Mouse (Mus musculus) embryo, embryonic 11.5 days (tissue): Measurements from ENCODE around the gene Actr2.
"Not testable (repeated sequence)": the region's sequence is repeated elsewhere in the genome, so short reads cannot be mapped to it uniquely, and the experiment has no call there.

Experiments
- DNase-seq: peaks from one replicate; pipeline ENCODE4 v3.0.0-alpha.2; 2012; ENCODE audit warnings: low read depth, low spot score

Actr2 gene

DNA sequence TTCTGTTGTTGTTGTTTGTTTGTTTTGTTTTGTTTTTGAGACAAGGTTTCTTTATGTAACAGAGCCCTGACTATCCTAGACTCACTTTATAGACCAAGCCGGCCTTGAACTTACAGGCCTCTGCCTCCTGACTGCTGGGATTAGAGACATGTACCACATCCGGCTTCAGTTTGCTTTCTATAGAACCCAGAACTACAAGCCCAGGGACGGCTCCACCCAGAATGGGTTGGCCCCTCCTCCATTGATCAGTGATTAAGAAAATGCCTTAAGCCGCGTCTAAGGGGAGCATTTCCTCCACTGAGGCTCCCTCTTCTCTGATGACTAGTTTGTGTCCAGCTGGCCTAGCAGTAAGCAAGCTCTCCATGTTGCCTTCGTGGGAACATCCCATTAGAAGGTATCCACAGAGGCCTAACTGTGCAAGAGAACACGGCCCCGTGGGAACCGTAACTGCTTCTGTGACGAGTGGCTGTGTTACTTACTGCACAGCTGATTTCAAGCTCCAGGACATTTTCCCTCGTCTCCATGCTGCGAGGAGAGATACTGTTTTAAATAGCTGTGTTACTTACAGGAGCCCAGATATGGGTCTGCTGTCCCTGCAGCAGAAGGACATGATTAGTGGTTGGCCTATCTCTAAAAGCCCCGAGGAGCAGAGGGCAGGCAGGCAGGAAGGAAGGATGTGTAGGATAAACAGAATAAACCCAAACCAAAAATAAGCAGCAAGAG, 59.7 kb downstream of the Actr2 start:
- no peak for DNase-seq

DNA sequence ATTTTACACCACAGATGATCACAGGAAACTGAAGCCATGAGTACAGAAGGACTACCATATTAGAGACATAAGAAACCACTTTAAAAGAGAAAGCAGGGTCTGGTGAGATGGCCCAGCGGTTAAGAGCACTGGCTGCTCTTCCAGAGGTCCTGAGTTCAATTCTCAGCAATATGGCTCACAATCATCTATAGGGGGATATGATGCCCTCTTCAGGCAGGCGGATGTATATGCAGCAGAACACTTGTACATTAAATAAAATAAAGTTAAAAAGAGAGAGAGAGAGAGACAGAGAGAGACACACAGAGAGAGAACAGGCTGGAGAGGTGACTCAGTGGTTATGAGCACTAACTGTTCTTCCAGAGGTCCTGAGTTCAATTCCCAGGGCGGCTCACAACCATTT, 67.1 kb downstream of the Actr2 start:
- DNase-seq: no peak

DNA sequence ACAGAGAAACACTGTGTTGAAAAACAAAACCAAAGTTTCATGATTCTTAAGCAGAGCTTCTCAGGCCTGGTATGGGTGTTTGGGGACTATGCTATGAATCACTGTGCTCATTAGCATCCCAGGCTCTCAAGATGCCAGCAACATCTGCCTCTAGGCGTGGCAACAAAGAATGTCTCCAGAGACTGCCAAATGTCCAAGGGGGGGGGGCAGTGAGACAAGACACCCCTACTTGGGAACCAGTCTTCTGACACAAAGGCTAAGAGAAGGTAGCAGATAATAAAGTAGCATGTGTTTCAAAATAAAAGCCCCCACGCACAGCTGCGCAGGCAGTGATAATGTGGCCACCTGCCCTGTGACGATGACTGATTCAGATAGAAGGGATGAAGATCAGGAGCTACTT, 69.5 kb downstream of the Actr2 start:
- no peak for DNase-seq

DNA sequence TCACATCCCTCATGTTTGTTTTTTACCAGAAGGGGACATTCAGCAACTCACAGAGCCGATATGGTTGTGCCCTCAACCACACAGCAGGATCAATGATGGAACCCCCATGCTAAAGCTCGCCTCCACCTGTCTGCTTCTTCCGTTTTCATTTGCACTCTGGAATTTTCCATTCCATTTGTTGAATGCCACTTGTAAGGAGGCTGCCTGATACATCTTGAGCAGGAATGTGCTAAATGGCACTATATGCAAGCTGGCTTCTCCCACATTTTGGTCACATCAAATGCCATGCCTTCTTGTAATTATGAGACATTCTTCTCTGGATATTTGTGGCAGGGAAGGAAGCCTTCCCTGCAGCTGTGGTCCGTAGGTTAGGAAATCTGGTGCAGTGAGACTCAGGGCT, 70.6 kb downstream of the Actr2 start:
- no peak for DNase-seq

DNA sequence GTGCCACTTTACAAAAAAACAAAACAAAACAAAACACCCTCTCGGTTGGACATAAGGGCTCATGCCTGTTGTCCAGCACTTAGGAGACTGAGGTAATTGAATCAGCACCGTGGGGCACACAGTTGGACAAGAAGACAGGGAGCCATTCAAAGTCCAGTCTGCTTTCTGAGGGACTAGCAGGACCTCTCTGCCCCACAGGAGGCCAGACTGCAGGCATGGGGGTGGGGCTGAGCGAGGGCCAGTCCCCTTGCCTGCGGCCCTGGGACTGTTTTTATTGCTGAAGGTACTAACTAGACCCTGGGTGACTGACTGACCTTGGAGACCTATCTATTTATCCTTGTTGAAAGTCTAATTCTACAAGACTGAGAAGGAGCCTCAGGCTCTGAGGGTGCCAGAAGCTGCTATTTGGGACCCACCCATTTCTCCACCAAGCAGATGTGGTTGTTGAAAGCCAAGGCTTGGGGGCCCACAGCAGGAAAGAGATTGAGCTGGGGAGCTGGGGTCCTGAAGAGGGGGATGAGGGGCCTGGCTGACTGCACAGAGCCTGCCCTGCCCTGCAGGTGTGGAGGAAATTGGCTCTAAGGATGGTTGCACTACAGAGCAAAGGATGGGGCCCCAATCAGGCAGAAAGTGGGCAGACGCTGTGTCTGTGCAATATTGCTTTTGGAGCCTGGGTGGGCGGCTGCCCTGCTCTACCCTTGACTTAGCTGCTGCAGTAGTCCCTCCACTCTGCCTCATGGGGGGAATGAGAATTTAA, 71.4 kb downstream of the Actr2 start:
- no peak for DNase-seq

DNA sequence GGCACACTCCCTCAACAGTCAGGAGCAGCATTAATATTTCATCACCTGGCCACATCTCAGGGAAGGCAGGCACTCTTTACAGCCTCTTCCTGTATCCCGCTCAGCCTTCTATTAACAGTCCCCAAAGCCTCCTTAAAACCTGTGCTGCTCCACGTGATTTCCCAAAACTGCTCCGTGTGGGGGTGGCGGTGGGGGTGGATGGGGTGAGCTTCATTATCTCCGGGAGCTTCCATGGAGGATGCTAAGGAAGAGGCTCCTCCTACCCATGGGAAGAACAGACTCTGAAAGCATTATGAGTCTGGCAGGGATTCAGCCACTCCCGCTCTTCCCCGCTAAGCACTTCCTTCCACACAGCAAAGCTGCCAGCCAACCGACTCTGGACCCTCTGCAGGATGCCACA, 74.0 kb downstream of the Actr2 start:
- DNase-seq: no peak

DNA sequence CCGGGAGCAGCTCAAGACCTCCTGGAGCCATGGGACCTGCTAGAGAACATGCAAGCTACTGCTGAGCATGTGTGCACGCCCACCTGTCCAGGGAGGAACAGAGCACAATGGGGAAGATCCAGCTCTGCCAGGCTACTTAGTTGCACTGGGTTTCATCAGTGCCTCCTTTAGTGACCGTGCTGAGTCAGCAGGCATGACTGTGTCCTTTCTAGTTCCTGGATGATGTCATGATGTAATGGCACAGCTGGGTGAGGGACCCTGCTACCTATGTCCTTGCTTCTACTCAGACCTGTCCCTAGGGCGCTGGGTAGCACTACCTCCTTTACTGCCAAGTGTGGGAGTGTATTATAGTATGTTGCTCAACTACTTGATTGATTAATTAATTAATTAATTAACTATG, 75.0 kb downstream of the Actr2 start:
- no peak for DNase-seq

DNA sequence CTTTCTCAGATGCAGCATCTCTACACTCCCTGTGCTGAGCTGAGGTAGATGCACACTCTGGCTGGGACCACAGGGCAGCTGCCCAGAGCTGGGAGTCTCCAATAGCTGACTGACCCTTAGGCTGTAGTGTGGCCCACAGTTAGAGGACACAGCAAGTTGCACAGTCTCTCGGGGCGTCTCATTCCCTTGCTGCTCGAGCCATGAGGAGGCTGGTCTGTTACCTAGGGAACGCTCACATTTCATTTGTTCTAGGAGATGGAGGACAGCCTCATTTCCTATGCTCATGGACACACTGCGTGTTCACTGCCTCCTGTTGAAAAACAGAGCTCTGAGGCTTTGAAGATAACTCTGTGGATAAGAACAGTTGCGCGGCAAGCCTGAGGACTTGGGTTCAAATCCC, 76.7 kb downstream of the Actr2 start:
- DNase-seq: no peak

DNA sequence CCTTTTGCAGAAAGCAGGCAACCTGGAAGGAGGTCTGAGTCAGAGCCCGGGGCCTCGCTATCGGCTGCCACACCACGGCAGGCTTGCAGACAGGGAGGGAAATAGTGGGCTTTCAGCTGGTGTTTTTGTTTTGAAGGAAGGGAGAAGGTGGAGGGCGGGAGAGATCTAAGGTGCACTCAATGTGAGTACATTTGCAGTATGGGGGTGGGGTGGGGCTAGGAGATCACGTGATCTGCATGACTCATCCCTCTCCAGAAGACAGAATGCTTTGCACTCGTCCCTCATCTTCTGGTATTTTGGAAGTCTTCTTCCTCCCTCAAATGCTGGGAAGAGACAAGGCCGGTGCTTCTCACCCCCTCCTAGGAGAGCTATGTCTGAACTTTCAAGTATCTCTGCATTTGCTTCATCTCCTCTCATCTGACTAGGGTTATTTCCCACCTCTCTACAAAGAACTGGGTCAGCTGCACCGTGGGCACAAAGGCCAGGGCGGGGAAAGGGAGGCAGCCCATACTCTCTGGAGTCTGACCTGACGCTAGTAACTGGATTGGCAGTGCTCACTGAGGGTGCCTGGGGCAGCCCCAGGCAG, 77.3 kb downstream of the Actr2 start:
- DNase-seq: no peak

DNA sequence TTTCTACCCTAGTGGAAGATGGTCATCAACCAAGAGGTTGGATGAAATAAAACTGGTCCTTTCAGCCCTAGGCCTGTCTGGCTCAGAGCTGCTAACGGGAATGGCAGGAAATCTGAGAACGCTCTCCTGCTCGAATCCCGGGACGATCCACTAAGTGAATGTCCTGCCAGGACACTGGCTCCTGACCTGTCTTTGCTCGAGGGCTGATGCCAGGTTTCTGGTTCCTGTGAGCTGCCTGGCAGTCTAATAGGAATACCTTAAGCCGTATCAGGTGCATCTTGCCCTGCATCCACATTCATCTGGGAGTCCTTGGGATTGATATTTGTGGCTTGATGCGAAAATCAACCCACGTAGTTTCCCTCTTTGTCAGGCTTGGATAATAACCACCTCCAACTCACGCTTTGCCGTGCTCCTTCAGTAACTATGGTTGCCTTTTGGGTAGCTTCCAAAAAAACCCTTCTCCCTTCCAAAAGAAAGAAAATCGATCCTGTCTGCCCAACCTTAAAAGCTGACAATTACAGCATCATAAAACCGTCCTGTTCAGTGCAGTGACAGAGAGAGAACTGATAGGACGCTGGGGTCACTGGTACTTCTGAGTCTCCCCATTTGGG, 78.3 kb downstream of the Actr2 start:
- DNase-seq: no peak

DNA sequence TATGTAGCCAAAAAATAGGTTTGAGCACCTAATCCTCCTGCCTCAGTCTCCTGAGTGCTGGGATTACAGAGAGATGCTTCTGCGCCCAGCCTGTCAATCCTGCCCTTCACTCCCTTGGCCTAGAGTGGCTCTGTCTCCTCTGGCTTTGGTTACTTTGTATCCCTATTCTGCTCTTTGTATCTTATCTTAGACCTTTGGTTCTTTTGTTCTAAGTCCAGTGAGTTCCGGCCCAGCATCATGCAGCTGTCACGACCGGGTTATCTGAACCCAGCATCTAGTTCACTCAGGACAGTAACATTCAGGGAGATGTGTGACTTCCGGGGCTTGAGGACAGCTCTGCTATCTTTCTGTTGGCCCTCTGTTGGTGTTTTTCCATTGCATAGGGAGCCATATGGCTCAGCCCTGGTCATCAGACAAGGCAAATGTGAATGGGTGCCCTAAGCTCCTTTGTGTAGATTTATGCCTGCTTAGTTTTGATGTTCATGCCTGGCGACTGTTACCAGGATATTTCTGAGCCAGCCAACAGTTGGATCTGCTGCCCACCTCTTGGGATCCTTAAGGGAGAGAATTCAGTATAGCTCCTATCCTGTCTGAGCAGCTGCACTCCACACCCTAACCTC, 79.1 kb downstream of the Actr2 start:
- no peak for DNase-seq

DNA sequence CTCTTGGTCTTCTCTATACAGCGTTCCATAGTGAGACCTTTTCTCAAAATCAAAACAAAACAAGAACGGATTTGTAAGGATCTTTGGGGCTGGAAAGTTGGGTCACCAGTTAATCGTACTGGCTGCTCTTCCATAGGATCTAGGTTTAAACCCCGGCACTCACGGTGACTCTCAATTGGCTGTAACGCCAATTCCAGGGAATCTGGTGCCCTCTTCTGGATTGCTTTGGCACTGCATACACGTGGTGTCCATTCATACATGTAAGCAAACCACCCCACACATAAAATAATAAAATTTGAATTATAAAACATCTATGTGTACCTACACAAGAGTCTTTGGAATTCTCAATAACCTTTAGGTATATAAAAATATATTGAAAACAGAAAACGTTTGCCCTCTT, 81.2 kb downstream of the Actr2 start:
- DNase-seq: no peak

DNA sequence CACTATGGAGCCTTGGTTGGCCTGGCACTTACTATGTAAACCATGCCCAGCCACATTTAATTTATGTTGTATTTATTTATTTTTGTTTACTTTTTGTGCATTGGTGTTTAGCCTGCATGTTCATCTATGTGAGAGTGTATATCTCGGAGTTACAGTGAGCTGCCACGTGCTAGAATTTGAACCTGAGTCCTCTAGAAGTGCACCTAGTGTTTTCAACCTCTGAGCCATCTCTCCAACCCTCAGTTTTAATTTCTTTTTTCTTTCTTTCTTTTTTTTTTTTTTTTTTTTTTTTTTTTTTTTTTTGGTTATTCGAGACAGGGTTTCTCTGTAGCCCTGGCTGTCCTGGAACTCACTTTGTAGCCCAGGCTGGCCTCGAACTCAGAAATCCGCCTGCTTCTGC, 81.7 kb downstream of the Actr2 start:
- not testable (repeated sequence) for DNase-seq

DNA sequence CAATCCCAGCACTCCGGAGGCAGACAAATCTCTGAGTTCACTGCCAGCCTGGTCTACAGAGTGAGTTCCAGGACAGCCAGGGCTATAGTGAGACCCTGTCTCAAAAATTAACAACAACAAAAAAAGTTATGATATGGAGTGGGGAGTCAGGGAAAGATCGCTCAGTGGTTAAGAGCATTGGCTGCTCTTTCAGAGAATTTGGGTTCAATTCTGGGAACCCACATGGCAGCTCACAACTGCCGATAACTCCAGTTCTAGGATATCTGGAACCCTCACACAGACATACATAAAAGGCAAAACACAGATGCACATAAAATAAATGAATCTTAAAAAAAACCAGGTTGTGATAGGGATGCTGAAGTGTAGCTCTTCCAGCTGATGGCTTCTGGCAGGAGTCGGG, 83.7 kb downstream of the Actr2 start:
- no peak for DNase-seq

DNA sequence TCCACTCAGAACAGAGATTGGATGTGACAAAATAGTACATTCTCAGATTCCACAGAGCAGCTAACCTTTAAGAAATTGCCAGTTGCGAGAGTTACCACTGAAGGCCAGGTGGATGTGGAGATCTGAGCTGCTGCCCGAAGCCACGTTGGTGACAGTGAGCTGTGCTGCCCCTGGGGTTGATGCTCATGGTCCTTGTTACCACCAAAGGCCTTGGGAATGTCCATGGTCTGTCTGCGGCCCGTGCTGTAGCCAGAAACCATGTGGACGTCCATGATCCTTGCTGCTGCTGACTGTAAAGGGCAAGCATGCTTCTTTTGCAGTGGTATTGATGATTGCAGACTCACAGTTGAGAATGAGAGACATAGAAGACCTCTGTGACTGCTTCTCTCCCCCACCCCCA, 84.3 kb downstream of the Actr2 start:
- DNase-seq: no peak

DNA sequence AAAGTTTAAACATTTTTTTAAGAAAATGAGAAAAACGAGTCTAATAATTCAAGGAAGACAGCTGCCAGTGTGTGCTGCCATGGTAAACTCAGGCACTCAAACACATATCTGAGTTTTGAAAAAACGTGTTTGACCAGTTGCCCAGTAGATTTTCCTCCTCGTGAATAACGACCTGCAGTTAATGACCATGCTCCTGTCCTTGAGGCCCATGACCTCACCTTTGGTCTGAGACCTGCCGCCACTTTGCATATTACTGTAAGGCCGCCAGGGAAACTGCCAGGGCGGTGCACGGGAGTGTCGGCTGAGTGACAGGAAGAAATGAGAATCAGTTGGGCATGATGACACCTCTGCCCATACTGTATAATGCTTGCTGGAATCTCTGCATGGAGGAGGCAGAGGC, 85.0 kb downstream of the Actr2 start:
- DNase-seq: no peak

DNA sequence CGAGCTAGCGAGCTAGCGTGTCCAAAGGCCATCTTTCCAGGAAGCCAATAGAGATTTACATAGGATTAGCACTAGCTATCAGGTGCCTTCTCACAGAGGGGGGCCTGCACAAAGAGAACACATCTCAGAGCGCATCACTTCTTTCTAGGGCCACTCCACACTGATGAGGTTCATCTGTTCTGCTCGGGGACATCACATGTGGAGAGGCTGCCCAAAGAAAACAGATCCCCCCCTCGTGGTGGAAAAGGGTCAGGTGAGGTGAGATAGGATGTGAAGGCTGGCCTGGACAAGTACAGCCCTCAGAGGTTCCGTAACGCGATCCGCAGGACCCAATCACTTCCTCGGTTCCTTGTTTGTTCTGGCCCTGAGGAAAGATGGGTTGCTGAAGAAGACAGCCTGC, 86.8 kb downstream of the Actr2 start:
- no peak for DNase-seq

DNA sequence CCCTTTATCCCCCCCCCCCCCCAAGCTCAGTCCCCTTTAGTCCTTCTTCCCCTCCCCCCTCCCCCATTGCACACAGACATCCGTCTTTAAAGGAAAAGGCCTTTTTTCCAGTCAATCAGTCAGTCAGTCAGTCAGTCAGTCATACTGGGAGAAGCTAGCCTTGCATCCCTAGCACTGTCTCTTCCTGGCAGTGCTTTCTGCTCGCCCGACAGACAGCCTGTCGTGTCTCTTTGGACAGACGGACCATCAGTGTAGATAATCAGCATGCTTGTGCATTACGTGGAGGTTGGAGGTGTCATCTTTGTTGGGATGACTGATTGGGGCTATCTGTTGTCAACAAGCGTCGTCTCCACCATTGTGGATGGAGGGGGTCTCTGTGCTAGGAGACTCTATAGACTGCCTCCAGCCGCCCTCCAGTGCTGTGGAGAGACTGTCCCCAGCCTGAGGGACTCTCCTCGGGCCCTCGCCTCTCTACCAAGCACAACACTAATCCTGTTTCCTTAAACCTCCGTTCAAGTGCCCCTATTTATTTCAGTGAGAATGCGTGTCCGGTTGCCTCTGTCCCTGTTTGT, 89.7 kb downstream of the Actr2 start:
- DNase-seq: no peak

DNA sequence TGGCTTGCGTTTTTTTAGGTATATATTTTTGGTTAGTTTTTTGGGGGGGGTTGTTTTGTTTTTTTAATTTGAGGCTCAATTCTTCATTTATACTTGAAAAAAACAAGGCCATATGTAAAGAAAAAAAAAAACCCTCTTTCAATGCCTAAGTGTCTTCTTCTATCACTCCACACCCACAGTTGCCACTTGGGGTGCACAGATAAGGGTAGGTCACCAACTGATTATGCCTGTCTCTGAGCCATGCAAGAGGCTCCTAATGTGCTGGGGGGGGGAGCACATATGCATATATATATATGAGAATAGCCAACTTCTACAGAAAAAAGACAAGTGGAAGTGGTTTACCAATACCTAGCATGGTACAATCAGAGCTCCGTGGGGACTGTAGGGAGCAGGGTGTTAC, 90.3 kb downstream of the Actr2 start:
- no peak for DNase-seq

DNA sequence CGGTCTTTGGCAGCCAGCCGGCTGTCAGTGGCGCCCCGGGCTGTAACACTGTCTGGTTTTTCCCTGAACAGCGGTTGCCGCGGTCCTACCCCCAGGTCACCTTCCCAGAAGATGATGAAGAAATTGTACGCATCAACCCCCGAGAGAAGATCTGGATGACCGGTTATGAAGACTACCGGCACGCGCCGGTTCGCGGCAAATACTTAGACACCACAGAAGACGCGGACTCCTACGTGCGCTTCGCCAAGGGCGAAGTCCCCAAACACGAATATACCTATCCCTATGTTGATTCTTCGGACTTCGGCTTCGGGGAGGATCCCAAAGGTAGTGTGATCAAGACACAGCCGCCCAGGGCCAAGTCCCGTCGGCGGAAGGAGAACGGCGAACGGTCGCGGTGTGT, 92.0 kb downstream of the Actr2 start:
- no peak for DNase-seq

DNA sequence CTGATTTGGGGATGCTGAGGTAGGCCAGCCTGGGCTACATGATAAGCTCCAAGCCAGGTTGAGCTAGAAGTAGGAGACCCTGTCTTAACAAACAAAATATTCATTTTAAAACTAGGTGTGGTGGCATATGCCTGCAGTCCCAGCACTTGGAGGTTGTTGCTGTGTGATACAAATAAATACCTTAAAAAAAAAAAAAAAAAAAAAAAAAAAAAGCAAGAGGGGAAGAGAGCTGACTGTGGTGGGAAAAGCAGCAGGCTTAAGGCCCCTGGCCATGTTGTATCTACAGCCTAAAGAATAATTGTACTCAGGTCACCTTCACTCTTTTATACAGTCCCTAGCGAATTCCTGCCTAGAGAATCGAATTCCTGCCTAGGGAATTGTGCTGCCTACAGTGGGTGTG, 93.8 kb downstream of the Actr2 start:
- DNase-seq: no peak

DNA sequence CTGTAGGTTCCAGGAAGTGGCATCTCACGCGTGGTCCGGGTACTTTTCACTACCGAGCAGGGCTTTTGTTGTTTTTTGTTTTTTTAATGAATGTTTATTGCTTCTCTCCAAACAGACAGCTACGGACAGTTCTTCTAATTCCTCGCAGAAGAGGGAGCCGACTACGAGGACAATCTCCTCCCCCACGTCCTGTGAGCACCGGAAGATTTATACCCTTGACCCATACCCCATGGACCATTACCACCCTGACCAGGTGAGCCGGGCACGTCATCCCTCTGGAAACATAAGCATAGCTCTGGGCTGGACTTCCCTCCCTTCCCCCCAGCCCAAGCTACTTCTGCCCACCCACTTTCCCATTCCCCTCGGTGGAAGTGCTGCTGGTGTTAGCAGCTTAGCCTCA, 94.8 kb downstream of the Actr2 start:
- no peak for DNase-seq
